Mouse (Mus musculus) embryonic facial prominence, embryonic 10.5 days (tissue): ENCODE results near the gene Atp2a2. TPM values are rescaled to one million over a fixed set of nuclear protein-coding genes. Genes with fewer than 3 reads are reported as not detected.

Source experiments
- DNase-seq: peaks from one replicate; pipeline ENCODE4 v3.0.0-alpha.2; 2017; ENCODE audit warnings: low spot score
- H3K27ac ChIP-seq: fragments of 300-500 bp; sonication (generic); replicated peaks from 2 replicates; pipeline ENCODE4 v1.5.1; 2016; ENCODE audit warnings: mild to moderate bottlenecking
- H3K27me3 ChIP-seq: fragments of 300-500 bp; sonication (generic); replicated peaks from 2 replicates; pipeline ENCODE4 v1.6.1; 2016; ENCODE audit warnings: low read depth, mild to moderate bottlenecking; ENCODE audit not compliant: poor library complexity, severe bottlenecking
- H3K36me3 ChIP-seq: fragments of 300-500 bp; sonication (generic); replicated peaks from 2 replicates; pipeline ENCODE4 v1.6.1; 2016; ENCODE audit warnings: mild to moderate bottlenecking, moderate library complexity
- H3K4me1 ChIP-seq: fragments of 300-500 bp; sonication (generic); 2 replicates; pipeline ENCODE4 v1.6.1; 2016
- H3K4me3 ChIP-seq: fragments of 300-500 bp; sonication (generic); 2 replicates; pipeline ENCODE4 v1.5.1; 2016; ENCODE audit warnings: mild to moderate bottlenecking, moderate library complexity
- H3K9me3 ChIP-seq: fragments of 300-500 bp; sonication (generic); 2 replicates; pipeline ENCODE4 v1.6.1; 2016; ENCODE audit warnings: mild to moderate bottlenecking
- WGBS: fragments of 180-500 bp; shearing (Covaris S2); methylation state at CpG from one replicate; pipeline ENCODE4 v1.1.7; 2016; 5-methylcytosine and 5-hydroxymethylcytosine counted together
- polyA plus RNA-seq: library from polyadenylated mRNA; unstranded; fragments of >200 nt; fragmentation: Nextera tagmentation; extraction: Ambion mirVana; gene quantifications from 2 replicates; pipeline ENCODE4 v1.2.1, GENCODE M21; 2016

The Atp2a2 gene
- polyA plus RNA-seq, 1 experiment from 2014 or later, result 35.3 TPM

GRCm38 (mm10) chr5:122516029-122516730 is 14.2 kb upstream of the Atp2a2 start:
- Histone ChIP-seq H3K4me1 (peaks cover 48% of the 10 kb centered on the region), H3K36me3 (no peaks in the 10 kb centered on the region), H3K27ac (no peak overlapping the region), H3K4me3 (no peak overlapping the region), H3K27me3 (no peaks in the 10 kb centered on the region; the same call in 1 of the 2 replicates), H3K9me3 (no peaks in the 10 kb centered on the region)
- 81% methylated on average over 11 of the region's 11 CpGs for WGBS
- DNase-seq, result no peak

GRCm38 (mm10) chr5:122514127-122514521 is 12.1 kb upstream of the Atp2a2 start:
- Histone ChIP-seq H3K36me3 (no peaks in the 10 kb centered on the region), H3K4me1 (peaks cover 48% of the 10 kb centered on the region), H3K4me3 (no peak overlapping the region), H3K9me3 (no peaks in the 10 kb centered on the region), H3K27me3 (no peaks in the 10 kb centered on the region; the same call in 1 of the 2 replicates), H3K27ac (0 out of 2 replicates have a peak overlapping the region, but pooled peaks have one; percentile 42)
- 33% methylated on average over 8 of the region's 8 CpGs for WGBS
- DNase-seq, result no peak

GRCm38 (mm10) chr5:122513421-122514126 is 11.5 kb upstream of the Atp2a2 start:
- Histone ChIP-seq H3K27me3 (no peaks in the 10 kb centered on the region; the same call in 1 of the 2 replicates), H3K4me1 (peaks cover 43% of the 10 kb centered on the region), H3K27ac (peak overlapping the region; percentile 42; the same call in 1 of the 2 replicates), H3K36me3 (no peaks in the 10 kb centered on the region), H3K4me3 (0 out of 2 replicates have a peak overlapping the region, but pooled peaks have one; percentile 20), H3K9me3 (no peaks in the 10 kb centered on the region)
- WGBS, result 44% methylated on average over 23 of the region's 23 CpGs
- no peak for DNase-seq

GRCm38 (mm10) chr5:122512011-122512410 is 10.0 kb upstream of the Atp2a2 start:
- Histone ChIP-seq H3K4me1 (peaks cover 31% of the 10 kb centered on the region), H3K9me3 (no peaks in the 10 kb centered on the region), H3K36me3 (no peaks in the 10 kb centered on the region), H3K4me3 (no peak overlapping the region), H3K27me3 (no peaks in the 10 kb centered on the region; the same call in 1 of the 2 replicates), H3K27ac (no peak overlapping the region)
- no peak for DNase-seq
- WGBS, result 73% methylated on average over 6 of the region's 6 CpGs

GRCm38 (mm10) chr5:122511405-122511804 is 9.4 kb upstream of the Atp2a2 start:
- WGBS, result 75% methylated on average over 9 of the region's 9 CpGs
- Histone ChIP-seq H3K36me3 (no peaks in the 10 kb centered on the region), H3K4me1 (peaks cover 27% of the 10 kb centered on the region), H3K27me3 (no peaks in the 10 kb centered on the region; the same call in 1 of the 2 replicates), H3K27ac (no peak overlapping the region), H3K9me3 (peaks cover 3% of the 10 kb centered on the region; the same call in 1 of the 2 replicates), H3K4me3 (no peak overlapping the region)
- DNase-seq, result no peak

- no peak for DNase-seq
- 67% methylated on average over 17 of the region's 17 CpGs for WGBS
- H3K4me1 ChIP-seq, result peaks cover 27% of the 10 kb centered on the region
- no peaks in the 10 kb centered on the region for H3K27me3 ChIP-seq
- H3K9me3 ChIP-seq, result peaks cover 5% of the 10 kb centered on the region; the same call in 1 of the 2 replicates
- no peak overlapping the region for H3K27ac ChIP-seq
- H3K4me3 ChIP-seq, result no peak overlapping the region
- no peaks in the 10 kb centered on the region for H3K36me3 ChIP-seq
These were observed 8.7 kb upstream of the Atp2a2 start for GRCm38 (mm10) chr5:122510651-122511157.

- no peak overlapping the region for H3K27ac ChIP-seq
- peaks cover 5% of the 10 kb centered on the region; the same call in 1 of the 2 replicates for H3K9me3 ChIP-seq
- no peaks in the 10 kb centered on the region for H3K36me3 ChIP-seq
- no peak for DNase-seq
- 74% methylated on average over 7 of the region's 7 CpGs for WGBS
- H3K27me3 ChIP-seq, result no peaks in the 10 kb centered on the region
- peaks cover 27% of the 10 kb centered on the region for H3K4me1 ChIP-seq
- no peak overlapping the region for H3K4me3 ChIP-seq
These were observed 7.6 kb upstream of the Atp2a2 start for GRCm38 (mm10) chr5:122509608-122510007.

GRCm38 (mm10) chr5:122508861-122509306 is 6.9 kb upstream of the Atp2a2 start:
- no peaks in the 10 kb centered on the region for H3K36me3 ChIP-seq
- no peak overlapping the region for H3K27ac ChIP-seq
- 92% methylated on average over 11 of the region's 11 CpGs for WGBS
- H3K9me3 ChIP-seq, result peaks cover 5% of the 10 kb centered on the region; the same call in 1 of the 2 replicates
- H3K4me1 ChIP-seq, result peaks cover 25% of the 10 kb centered on the region
- no peak for DNase-seq
- peaks cover 3% of the 10 kb centered on the region; the same call in 1 of the 2 replicates for H3K27me3 ChIP-seq
- no peak overlapping the region for H3K4me3 ChIP-seq

GRCm38 (mm10) chr5:122507396-122507795 is 5.4 kb upstream of the Atp2a2 start:
- H3K4me1 ChIP-seq, result peaks cover 35% of the 10 kb centered on the region
- H3K4me3 ChIP-seq, result no peak overlapping the region
- no peaks in the 10 kb centered on the region for H3K36me3 ChIP-seq
- no peak for DNase-seq
- H3K9me3 ChIP-seq, result peaks cover 5% of the 10 kb centered on the region; the same call in 1 of the 2 replicates
- peaks cover 12% of the 10 kb centered on the region; the same call in 1 of the 2 replicates for H3K27me3 ChIP-seq
- H3K27ac ChIP-seq, result no peak overlapping the region

GRCm38 (mm10) chr5:122506462-122506861 is 4.4 kb upstream of the Atp2a2 start:
- no peak overlapping the region for H3K27ac ChIP-seq
- peaks cover 5% of the 10 kb centered on the region; the same call in 1 of the 2 replicates for H3K9me3 ChIP-seq
- peaks cover 32% of the 10 kb centered on the region for H3K4me1 ChIP-seq
- 86% methylated on average over 3 of the region's 3 CpGs for WGBS
- no peak for DNase-seq
- H3K27me3 ChIP-seq, result peaks cover 12% of the 10 kb centered on the region; the same call in 1 of the 2 replicates
- no peak overlapping the region for H3K4me3 ChIP-seq
- no peaks in the 10 kb centered on the region for H3K36me3 ChIP-seq

GRCm38 (mm10) chr5:122505554-122505953 is 3.5 kb upstream of the Atp2a2 start:
- H3K4me1 ChIP-seq, result peaks cover 23% of the 10 kb centered on the region
- peaks cover 5% of the 10 kb centered on the region; the same call in 1 of the 2 replicates for H3K9me3 ChIP-seq
- no peak for DNase-seq
- no peak overlapping the region for H3K4me3 ChIP-seq
- H3K36me3 ChIP-seq, result no peaks in the 10 kb centered on the region
- WGBS, result 89% methylated on average over 5 of the region's 5 CpGs
- peaks cover 12% of the 10 kb centered on the region; the same call in 1 of the 2 replicates for H3K27me3 ChIP-seq
- H3K27ac ChIP-seq, result no peak overlapping the region

GRCm38 (mm10) chr5:122503760-122504119 is 1.7 kb upstream of the Atp2a2 start:
- Histone ChIP-seq H3K4me3 (peak overlapping the region; percentile 99; the same call in 1 of the 2 replicates), H3K4me1 (peaks cover 35% of the 10 kb centered on the region), H3K36me3 (peaks cover 15% of the 10 kb centered on the region), H3K27me3 (peaks cover 12% of the 10 kb centered on the region; the same call in 1 of the 2 replicates), H3K9me3 (peaks cover 5% of the 10 kb centered on the region; the same call in 1 of the 2 replicates), H3K27ac (no peak overlapping the region)
- 21% methylated on average over 4 of the region's 4 CpGs for WGBS
- peak; percentile 40 for DNase-seq
